Mouse (Mus musculus): Measurements from ENCODE around the gene Fbn1. TPM values are rescaled to one million over a fixed set of nuclear protein-coding genes. Genes with fewer than 3 reads are reported as not detected.

Fbn1 gene
- 5.5 and 6.2 TPM in 2 replicates for polyA plus RNA-seq (2012; rRNA removed)

GRCm38 (mm10) chr2:125507893-125508292 is at the start of gene Fbn1:
Gene Fbn1 (minus strand): TSS chr2:125507993.

GRCm38 (mm10) chr2:125505006-125505745 is 2.6 kb downstream of the Fbn1 start, which contains the start of gene Gm9913:
Gene Gm9913 (plus strand): TSS chr2:125505089.

Other genes starting within 250 kb of the Fbn1 start
- gene Gm9913, start 2.9 kb downstream of the Fbn1 start, polyA plus RNA-seq (2012; rRNA removed), result 0.08 and 0.11 TPM in 2 replicates
- gene Cep152, start 117.1 kb upstream of the Fbn1 start, polyA plus RNA-seq (2012; rRNA removed), result 2.9 and 3.5 TPM in 2 replicates
- gene Eid1, start 165.1 kb upstream of the Fbn1 start, polyA plus RNA-seq (2012; rRNA removed), result 342 and 357 TPM in 2 replicates
- 2.7 and 2.9 TPM in 2 replicates for gene Shc4, start 216.2 kb upstream of the Fbn1 start, polyA plus RNA-seq (2012; rRNA removed)

Measured in central nervous system, embryonic 18 days (tissue).